Mouse (Mus musculus): ENCODE measurements at regions not wholly inside any gene's neighbourhood (a gene's known extent, or its start where the extent isn't known, plus 50 kb on each side); places are given as distances from the start of the nearest gene placed in this dataset.

GRCm38 (mm10) chr8:97733338-97733737 is 1682.9 kb downstream of the Cdh8 start:
- ChIA-PET POLR2A (no interaction called here), CTCF (no interaction called here)

- POLR2A ChIA-PET: no interaction called here
These were observed 1693.6 kb downstream of the Cdh8 start for GRCm38 (mm10) chr8:97722627-97723026.

GRCm38 (mm10) chr8:97701706-97702105 is 1714.6 kb downstream of the Cdh8 start:
- CTCF ChIA-PET: no interaction called here
- POLR2A ChIA-PET: no interaction called here

More at GRCm38 (mm10) chr8:97722627-97723026, 1693.6 kb downstream of the Cdh8 start:
- CTCF ChIA-PET: no interaction called here

GRCm38 (mm10) chr8:97664404-97664803 is 1751.9 kb downstream of the Cdh8 start:
- CTCF ChIA-PET: no interaction called here
- POLR2A ChIA-PET: no interaction called here

GRCm38 (mm10) chr8:97662144-97662543 is 1754.1 kb downstream of the Cdh8 start:
- ChIA-PET CTCF (no interaction called here), POLR2A (no interaction called here)

- POLR2A ChIA-PET: no interaction called here
- CTCF ChIA-PET: interaction anchor here in 1 of 4 experiments (0.5 kb wide), 1 partner anchor 695 kb away, joined by 4 read pairs; no protein-coding TSS in a partner anchor
These were observed 1763.5 kb upstream of the Got2 start for GRCm38 (mm10) chr8:97651802-97652201.

- POLR2A ChIA-PET: no interaction called here
- CTCF ChIA-PET: no interaction called here
These were observed 1744.6 kb upstream of the Got2 start for GRCm38 (mm10) chr8:97632980-97633379.

Data from embryonic stem cell, embryonic (primary cell).